Mouse (Mus musculus): Measurements from ENCODE around the gene Slc25a48. TPM values are rescaled to one million over a fixed set of nuclear protein-coding genes. Genes with fewer than 3 reads are reported as not detected.

Gene Slc25a48
- polyA plus RNA-seq, 3 experiments from 2014 or later = not detected

- no peak for ATAC-seq
Observed at GRCm38 (mm10) chr13:56449239-56450030, 11.3 kb downstream of the Slc25a48 start.

- no peak for ATAC-seq
Observed at GRCm38 (mm10) chr13:56450035-56450434, 11.9 kb downstream of the Slc25a48 start.

GRCm38 (mm10) chr13:56458001-56458400, 19.8 kb downstream of the Slc25a48 start:
- ATAC-seq = no peak

GRCm38 (mm10) chr13:56461460-56461859, 23.3 kb downstream of the Slc25a48 start:
- no peak for ATAC-seq

GRCm38 (mm10) chr13:56462791-56463190, 24.6 kb downstream of the Slc25a48 start:
- no peak for ATAC-seq

- no peak for ATAC-seq
Observed at GRCm38 (mm10) chr13:56463261-56463660, 25.1 kb downstream of the Slc25a48 start.

- ATAC-seq = no peak
Observed at GRCm38 (mm10) chr13:56463750-56464149, 25.6 kb downstream of the Slc25a48 start.

- ATAC-seq = no peak
Observed at GRCm38 (mm10) chr13:56467786-56468185, 29.6 kb downstream of the Slc25a48 start.

GRCm38 (mm10) chr13:56468536-56468935, 30.4 kb downstream of the Slc25a48 start:
- ATAC-seq = no peak

- ATAC-seq = no peak
Observed at GRCm38 (mm10) chr13:56471211-56471610, 33.1 kb downstream of the Slc25a48 start.

GRCm38 (mm10) chr13:56471951-56472350, 33.8 kb downstream of the Slc25a48 start:
- ATAC-seq = no peak

GRCm38 (mm10) chr13:56472661-56473060, 34.5 kb downstream of the Slc25a48 start:
- no peak for ATAC-seq

- ATAC-seq = peak; percentile 32
Observed at GRCm38 (mm10) chr13:56475363-56475762, 37.2 kb downstream of the Slc25a48 start.

- peak; percentile 96 for ATAC-seq
Observed at GRCm38 (mm10) chr13:56476790-56477189, 38.6 kb downstream of the Slc25a48 start.

- ATAC-seq = no peak
Observed at GRCm38 (mm10) chr13:56477271-56477670, 39.1 kb downstream of the Slc25a48 start.

- no peak for ATAC-seq
Observed at GRCm38 (mm10) chr13:56478027-56478426, 39.9 kb downstream of the Slc25a48 start.

- ATAC-seq = no peak
Observed at GRCm38 (mm10) chr13:56482146-56482545, 44.0 kb downstream of the Slc25a48 start, which contains the start of gene Il9. TSS of gene Il9 (minus strand) at chr13:56482246.

GRCm38 (mm10) chr13:56488012-56488411, 49.9 kb downstream of the Slc25a48 start:
- peak; percentile 69 for ATAC-seq

- ATAC-seq = no peak
Observed at GRCm38 (mm10) chr13:56494440-56494839, 56.3 kb downstream of the Slc25a48 start.

- no peak for ATAC-seq
Observed at GRCm38 (mm10) chr13:56500132-56500531, 62.0 kb downstream of the Slc25a48 start.

- ATAC-seq = no peak
Observed at GRCm38 (mm10) chr13:56500636-56501035, 62.5 kb downstream of the Slc25a48 start.

- ATAC-seq = no peak
Observed at GRCm38 (mm10) chr13:56501866-56502420, 63.8 kb downstream of the Slc25a48 start.

- peak; percentile 88 for ATAC-seq
Observed at GRCm38 (mm10) chr13:56506871-56507496, 68.8 kb downstream of the Slc25a48 start.

- ATAC-seq = no peak
Observed at GRCm38 (mm10) chr13:56509796-56510195, 71.6 kb downstream of the Slc25a48 start.

All from inflammation-experienced regulatory T-cells, adult 6 months (primary cell).